Mouse (Mus musculus) hindbrain, embryonic 13.5 days (tissue): ENCODE data around the gene Ric8b. TPM values are rescaled to one million over a fixed set of nuclear protein-coding genes. Genes with fewer than 3 reads are reported as not detected.
A peak's percentile ranks its signal among the peaks of the same experiment; 100 is the strongest.

ENCODE experiments used
- ATAC-seq: fragments of 200-750 bp; cut with Nextera tagmentation; 2 replicates; pipeline ENCODE4 v1.8.0; 2017; ENCODE audit warnings: moderate TSS enrichment; ENCODE audit not compliant: low FRiP score
- H3K27ac ChIP-seq: fragments of 300-500 bp; sonication (generic); 2 replicates; pipeline ENCODE4 v1.5.1; 2015; ENCODE audit warnings: inconsistent platforms, mild to moderate bottlenecking, moderate library complexity
- H3K27me3 ChIP-seq: fragments of 300-500 bp; sonication (generic); 2 replicates; pipeline ENCODE4 v1.6.1; 2015; ENCODE audit warnings: mild to moderate bottlenecking, inconsistent platforms
- H3K36me3 ChIP-seq: fragments of 300-500 bp; sonication (generic); 2 replicates; pipeline ENCODE4 v1.6.1; 2015; ENCODE audit warnings: mild to moderate bottlenecking, inconsistent platforms
- H3K4me1 ChIP-seq: fragments of 300-500 bp; sonication (generic); replicated peaks from 2 replicates; pipeline ENCODE4 v1.6.1; 2015; ENCODE audit warnings: inconsistent platforms
- H3K4me2 ChIP-seq: fragments of 300-500 bp; sonication (generic); 2 replicates; pipeline ENCODE4 v1.6.1; 2015; ENCODE audit warnings: inconsistent platforms, mild to moderate bottlenecking, moderate library complexity
- H3K4me3 ChIP-seq: fragments of 300-500 bp; sonication (generic); 2 replicates; pipeline ENCODE4 v1.5.1; 2015; ENCODE audit warnings: mild to moderate bottlenecking, inconsistent platforms
- H3K9ac ChIP-seq: fragments of 300-500 bp; sonication (generic); 2 replicates; pipeline ENCODE4 v1.6.1; 2015; ENCODE audit warnings: mild to moderate bottlenecking, inconsistent platforms
- H3K9me3 ChIP-seq: fragments of 300-500 bp; sonication (generic); 2 replicates; pipeline ENCODE4 v1.6.1; 2016; ENCODE audit warnings: inconsistent platforms
- WGBS: fragments of 180-500 bp; shearing (Covaris S2); methylation state at CpG from one replicate; pipeline ENCODE4 v1.1.7; 2015; 5-methylcytosine and 5-hydroxymethylcytosine counted together
- polyA plus RNA-seq: library from polyadenylated mRNA; unstranded; fragments of >200 nt; fragmentation: Nextera tagmentation; extraction: Ambion mirVana; gene quantifications from 2 replicates; pipeline ENCODE4 v1.2.1, GENCODE M21; 2015

The Ric8b gene
- polyA plus RNA-seq, 1 experiment from 2014 or later = 49.6 TPM

DNA sequence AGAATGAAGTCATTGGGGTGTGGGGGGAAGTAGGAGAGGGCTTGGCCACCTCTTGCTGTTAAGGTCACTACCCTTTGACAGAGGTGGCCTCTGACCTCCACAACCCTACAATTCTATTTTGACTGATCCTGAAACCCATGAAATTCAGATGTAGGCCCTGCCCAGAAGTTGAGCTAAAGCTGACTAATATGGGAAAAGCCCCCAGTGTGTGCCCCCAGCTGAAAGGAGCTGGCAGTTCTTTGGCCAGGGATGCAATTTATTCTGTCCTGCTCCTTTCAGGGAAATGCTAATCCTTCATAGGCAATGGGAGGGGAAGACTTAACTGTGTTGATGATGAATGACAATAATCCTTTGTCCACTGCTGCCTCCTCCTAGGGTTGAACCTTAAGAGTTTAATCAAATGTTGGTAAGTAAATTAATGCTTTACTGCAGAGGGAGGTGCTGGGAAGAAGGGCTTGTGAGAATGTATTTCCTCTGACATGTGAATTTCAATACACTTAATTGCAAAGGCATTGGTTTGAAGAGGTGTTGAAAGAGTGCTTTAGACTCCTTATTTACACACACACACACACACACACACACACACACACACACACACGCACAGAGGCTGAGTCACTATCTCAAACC lies 6.5 kb upstream of the Ric8b start:
- ATAC-seq = no peak
- Histone ChIP-seq H3K36me3 (no peaks in the 10 kb centered on the region), H3K4me2 (no peak overlapping the region), H3K27ac (peak overlapping the region; percentile 44; the same call in 1 of the 2 replicates), H3K9me3 (no peaks in the 10 kb centered on the region), H3K4me3 (no peak overlapping the region), H3K9ac (no peak overlapping the region), H3K27me3 (no peaks in the 10 kb centered on the region), H3K4me1 (peaks cover 31% of the 10 kb centered on the region)
- WGBS = 27% methylated on average over 1 of the region's 1 CpGs

DNA sequence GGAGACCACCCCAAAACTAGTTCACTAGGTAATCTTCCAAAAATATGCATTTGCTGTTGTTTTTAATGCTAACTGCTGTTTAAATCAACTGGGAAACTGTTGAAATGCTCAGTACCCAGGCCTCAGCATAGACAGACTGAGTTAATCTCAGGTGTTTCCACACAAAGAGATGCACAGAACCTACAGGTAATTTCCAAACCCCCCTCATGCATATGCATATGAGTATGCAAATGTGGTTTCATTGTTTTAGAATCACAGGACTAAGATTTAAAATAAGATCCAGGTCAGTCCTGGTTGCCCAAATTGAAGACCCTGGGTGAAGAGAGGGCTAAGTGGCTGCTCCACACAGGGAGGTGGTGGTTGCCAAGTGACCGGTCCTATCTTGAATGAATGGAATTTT lies 4.3 kb upstream of the Ric8b start:
- no peaks in the 10 kb centered on the region for H3K36me3 ChIP-seq
- H3K9me3 ChIP-seq = no peaks in the 10 kb centered on the region
- H3K27me3 ChIP-seq = no peaks in the 10 kb centered on the region
- no peak overlapping the region for H3K4me2 ChIP-seq
- 60% methylated on average over 1 of the region's 1 CpGs for WGBS
- no peak overlapping the region for H3K4me3 ChIP-seq
- H3K9ac ChIP-seq = no peak overlapping the region
- no peak overlapping the region for H3K27ac ChIP-seq
- no peak for ATAC-seq
- H3K4me1 ChIP-seq = peaks cover 22% of the 10 kb centered on the region

- no peak for ATAC-seq
- H3K27me3 ChIP-seq = no peaks in the 10 kb centered on the region
- H3K4me2 ChIP-seq = no peak overlapping the region
- H3K9me3 ChIP-seq = no peaks in the 10 kb centered on the region
- H3K36me3 ChIP-seq = no peaks in the 10 kb centered on the region
- H3K9ac ChIP-seq = no peak overlapping the region
- peaks cover 29% of the 10 kb centered on the region for H3K4me1 ChIP-seq
- no peak overlapping the region for H3K27ac ChIP-seq
- WGBS = 88% methylated on average over 6 of the region's 6 CpGs
- H3K4me3 ChIP-seq = no peak overlapping the region
Observed at GRCm38 (mm10) chr10:84915476-84915875, 1.9 kb upstream of the Ric8b start.

DNA sequence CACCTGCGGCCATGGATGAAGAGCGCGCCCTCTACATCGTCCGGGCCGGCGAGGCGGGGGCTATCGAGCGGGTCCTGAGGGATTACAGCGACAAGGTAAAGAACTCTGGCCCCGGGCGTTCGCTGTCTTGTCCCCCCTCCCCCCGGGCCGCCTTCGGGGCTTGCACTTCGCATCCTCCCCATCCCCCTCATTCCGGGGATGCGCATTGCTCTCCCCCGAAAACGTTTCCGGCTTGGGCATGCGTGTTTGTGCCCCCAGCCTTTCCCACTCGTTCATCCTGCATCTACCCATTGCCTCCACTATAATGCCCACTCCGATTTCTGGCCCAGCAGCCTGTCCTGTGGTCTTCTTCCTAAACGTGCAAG lies 297 bp downstream of the Ric8b start:
- under 1% methylated on average over 27 of the region's 27 CpGs for WGBS
- H3K4me1 ChIP-seq = peaks cover 28% of the 10 kb centered on the region
- H3K9me3 ChIP-seq = no peaks in the 10 kb centered on the region
- no peak; the same call in 1 of the 2 replicates for ATAC-seq
- H3K27me3 ChIP-seq = no peaks in the 10 kb centered on the region
- H3K4me2 ChIP-seq = peak overlapping the region; percentile 61
- H3K9ac ChIP-seq = peak overlapping the region; percentile 92
- H3K4me3 ChIP-seq = peak overlapping the region; percentile 81
- H3K27ac ChIP-seq = peak overlapping the region; percentile 98
- H3K36me3 ChIP-seq = no peaks in the 10 kb centered on the region

DNA sequence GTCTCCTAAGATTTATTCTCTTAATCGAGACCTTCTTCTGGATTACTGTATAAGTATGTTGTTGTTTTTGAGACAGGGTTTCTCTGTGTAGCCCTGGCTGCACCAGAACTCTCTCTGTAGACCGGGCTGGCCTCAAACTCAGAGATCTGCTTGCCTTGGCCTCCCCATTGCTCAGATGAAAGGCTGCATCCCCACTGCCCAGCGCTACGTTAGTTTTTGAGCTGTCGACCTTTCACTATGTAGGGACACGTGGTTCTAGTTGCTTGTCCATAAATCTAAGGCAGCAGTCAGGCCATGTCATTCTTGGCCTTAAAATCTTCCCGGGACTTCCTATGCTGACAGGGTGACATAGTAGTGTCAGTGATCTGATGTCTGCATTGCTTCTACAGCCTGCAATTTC lies 8.9 kb downstream of the Ric8b start:
- 0 out of 2 replicates have a peak, but pooled peaks cover 4% of the 10 kb centered on the region for H3K4me1 ChIP-seq
- H3K9me3 ChIP-seq = no peaks in the 10 kb centered on the region
- no peak overlapping the region for H3K9ac ChIP-seq
- peaks cover 22% of the 10 kb centered on the region for H3K36me3 ChIP-seq
- 82% methylated on average over 7 of the region's 7 CpGs for WGBS
- no peak overlapping the region for H3K4me2 ChIP-seq
- H3K27me3 ChIP-seq = no peaks in the 10 kb centered on the region
- no peak overlapping the region for H3K4me3 ChIP-seq
- ATAC-seq = no peak
- H3K27ac ChIP-seq = no peak overlapping the region

- H3K27me3 ChIP-seq = no peaks in the 10 kb centered on the region
- no peak overlapping the region for H3K4me3 ChIP-seq
- ATAC-seq = no peak
- H3K27ac ChIP-seq = no peak overlapping the region
- H3K4me1 ChIP-seq = 0 out of 2 replicates have a peak, but pooled peaks cover 9% of the 10 kb centered on the region
- no peak overlapping the region for H3K4me2 ChIP-seq
- 94% methylated on average over 4 of the region's 4 CpGs for WGBS
- no peaks in the 10 kb centered on the region for H3K9me3 ChIP-seq
- H3K36me3 ChIP-seq = peaks cover 22% of the 10 kb centered on the region
- no peak overlapping the region for H3K9ac ChIP-seq
Observed at GRCm38 (mm10) chr10:84926885-84927284, 9.5 kb downstream of the Ric8b start.

- H3K27me3 ChIP-seq = no peaks in the 10 kb centered on the region
- no peak overlapping the region for H3K27ac ChIP-seq
- H3K9ac ChIP-seq = no peak overlapping the region
- no peak for ATAC-seq
- H3K4me1 ChIP-seq = peaks cover 16% of the 10 kb centered on the region; the same call in 1 of the 2 replicates
- no peaks in the 10 kb centered on the region for H3K9me3 ChIP-seq
- WGBS = 87% methylated on average over 4 of the region's 4 CpGs
- H3K4me2 ChIP-seq = no peak overlapping the region
- H3K4me3 ChIP-seq = no peak overlapping the region
- peaks cover 22% of the 10 kb centered on the region for H3K36me3 ChIP-seq
Observed at GRCm38 (mm10) chr10:84928465-84928864, 11.0 kb downstream of the Ric8b start.

GRCm38 (mm10) chr10:84935553-84936209 lies 18.3 kb downstream of the Ric8b start:
- H3K9me3 ChIP-seq = no peaks in the 10 kb centered on the region
- H3K36me3 ChIP-seq = peaks cover 15% of the 10 kb centered on the region; the same call in 1 of the 2 replicates
- no peak overlapping the region for H3K27ac ChIP-seq
- H3K9ac ChIP-seq = no peak overlapping the region
- no peak for ATAC-seq
- H3K27me3 ChIP-seq = no peaks in the 10 kb centered on the region
- 83% methylated on average over 7 of the region's 7 CpGs for WGBS
- H3K4me1 ChIP-seq = peaks cover 16% of the 10 kb centered on the region; the same call in 1 of the 2 replicates
- H3K4me3 ChIP-seq = no peak overlapping the region
- no peak overlapping the region for H3K4me2 ChIP-seq

- WGBS = 82% methylated on average over 4 of the region's 4 CpGs
- H3K4me2 ChIP-seq = no peak overlapping the region
- H3K4me3 ChIP-seq = no peak overlapping the region
- no peaks in the 10 kb centered on the region for H3K9me3 ChIP-seq
- ATAC-seq = no peak
- no peaks in the 10 kb centered on the region for H3K27me3 ChIP-seq
- H3K36me3 ChIP-seq = peaks cover 15% of the 10 kb centered on the region; the same call in 1 of the 2 replicates
- peaks cover 9% of the 10 kb centered on the region; the same call in 1 of the 2 replicates for H3K4me1 ChIP-seq
- H3K27ac ChIP-seq = no peak overlapping the region
- H3K9ac ChIP-seq = no peak overlapping the region
Observed at GRCm38 (mm10) chr10:84936832-84937515, 19.6 kb downstream of the Ric8b start.

GRCm38 (mm10) chr10:84938094-84938820 lies 20.8 kb downstream of the Ric8b start:
- Histone ChIP-seq H3K4me1 (0 out of 2 replicates have a peak, but pooled peaks cover 4% of the 10 kb centered on the region), H3K4me2 (no peak overlapping the region), H3K4me3 (no peak overlapping the region), H3K27ac (no peak overlapping the region), H3K36me3 (peaks cover 15% of the 10 kb centered on the region; the same call in 1 of the 2 replicates), H3K27me3 (no peaks in the 10 kb centered on the region), H3K9me3 (no peaks in the 10 kb centered on the region), H3K9ac (no peak overlapping the region)
- WGBS = 80% methylated on average over 14 of the region's 14 CpGs
- no peak for ATAC-seq

DNA sequence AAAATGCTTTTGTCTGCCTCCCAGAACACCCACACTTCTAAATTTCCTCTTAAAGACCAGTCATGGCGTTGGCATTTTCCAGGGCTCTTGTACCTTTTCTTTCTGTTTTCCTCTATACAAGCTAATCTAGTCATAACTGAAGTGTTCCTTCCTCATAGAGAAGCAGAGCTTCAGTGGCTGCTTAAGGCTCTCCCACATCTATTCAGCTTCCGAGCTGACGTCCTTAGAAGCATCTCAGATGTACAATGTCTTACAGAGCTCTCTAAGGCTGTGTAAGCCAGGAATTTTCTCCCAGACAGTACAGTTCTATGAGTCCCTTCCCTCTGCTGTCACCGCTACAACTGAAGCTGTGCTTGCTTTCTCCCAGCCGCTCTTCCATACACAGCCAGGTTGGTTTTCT lies 21.5 kb downstream of the Ric8b start:
- Histone ChIP-seq H3K4me1 (0 out of 2 replicates have a peak, but pooled peaks cover 4% of the 10 kb centered on the region), H3K4me2 (no peak overlapping the region), H3K9ac (no peak overlapping the region), H3K27me3 (no peaks in the 10 kb centered on the region), H3K4me3 (no peak overlapping the region), H3K36me3 (peaks cover 15% of the 10 kb centered on the region; the same call in 1 of the 2 replicates), H3K9me3 (no peaks in the 10 kb centered on the region), H3K27ac (no peak overlapping the region)
- no peak for ATAC-seq
- WGBS = 83% methylated on average over 5 of the region's 5 CpGs

- ATAC-seq = no peak
- no peak overlapping the region for H3K9ac ChIP-seq
- H3K27ac ChIP-seq = no peak overlapping the region
- H3K9me3 ChIP-seq = no peaks in the 10 kb centered on the region
- no peak overlapping the region for H3K4me2 ChIP-seq
- H3K27me3 ChIP-seq = no peaks in the 10 kb centered on the region
- WGBS = 76% methylated on average over 1 of the region's 1 CpGs
- H3K4me3 ChIP-seq = no peak overlapping the region
- H3K36me3 ChIP-seq = peaks cover 15% of the 10 kb centered on the region; the same call in 1 of the 2 replicates
- H3K4me1 ChIP-seq = 0 out of 2 replicates have a peak, but pooled peaks cover 4% of the 10 kb centered on the region
Observed at GRCm38 (mm10) chr10:84940356-84940755, 22.9 kb downstream of the Ric8b start.
